In genomic region chr2:71805120-71805519, GRCm38 (mm10) we compare ENCODE assay signal across 19 mouse cellular contexts. TPM values are rescaled to one million over a fixed set of nuclear protein-coding genes. Genes with fewer than 3 reads are reported as not detected.
A peak's percentile ranks its signal among the peaks of the same experiment; 100 is the strongest.
DNase-seq lines count a peak whose midpoint lies in the region; ATAC-seq and TF ChIP-seq lines count a peak whose summit lies in the region.
"Had no signal": no experiment of that assay in that cellular context is flagged by ENCODE, and none has a peak within 500 bp of the region (broad histone marks: within the 10 kb centered on the region; RNA-seq: fewer than 3 reads in every experiment).

No protein-coding gene starts in this region.

- no peak for TF ChIP-seq CTCF in ES-Bruce4 (IDR thresholded peaks at IDR 0.05; ENCODE audit: low read depth, low read length)

- no peak for ATAC-seq in kidney, embryonic 15.5 days (replicated peaks; ENCODE audit: low FRiP score)
- no peak for ATAC-seq in kidney, embryonic 14.5 days (ENCODE audit: low FRiP score, low TSS enrichment)
- ATAC-seq: forebrain, postnatal 0 days; hindbrain, postnatal 0 days had no signal

- H3K27ac ChIP-seq in kidney, embryonic 15.5 days, result peak overlapping the region; percentile 42
- H3K27ac ChIP-seq in kidney, embryonic 14.5 days (ENCODE audit: low read depth, low read length), result no peak overlapping the region
- H3K27ac ChIP-seq in ES-Bruce4 (ENCODE audit: insufficient read depth, low read length) (peak overlapping the region; percentile 83), ES-E14 (ENCODE audit: insufficient read depth, low read depth, low read length, poor library complexity, severe bottlenecking) (peak overlapping the region; percentile 73; the same call in 1 of the 2 replicates)
- H3K27ac ChIP-seq: forebrain, embryonic 10.5 days; heart, adult 2 months; hindbrain, postnatal 0 days; limb, embryonic 15.5 days; liver, embryonic 15.5 days; neural tube, embryonic 13.5 days had no signal

- WGBS in kidney, embryonic 15.5 days, result 79% methylated on average over 7 of the region's 7 CpGs
- 81% methylated on average over 7 of the region's 7 CpGs for WGBS in kidney, embryonic 14.5 days

- TF ChIP-seq POLR2A in ES-Bruce4 (IDR thresholded peaks at IDR 0.05; ENCODE audit: insufficient read depth, low read length), result no peak

- H3K36me3 ChIP-seq in kidney, embryonic 15.5 days, result peaks cover 4% of the 10 kb centered on the region; the same call in 1 of the 2 replicates
- no peaks in the 10 kb centered on the region for H3K36me3 ChIP-seq in kidney, embryonic 14.5 days (ENCODE audit: control insufficient read depth, insufficient read depth, low read length)
- H3K36me3 ChIP-seq in ES-Bruce4 (ENCODE audit: control insufficient read depth, insufficient read depth, low read length, poor library complexity, severe bottlenecking) (no peaks in the 10 kb centered on the region), ES-E14 (ENCODE audit: control insufficient read depth, insufficient read depth, low read length, poor library complexity, severe bottlenecking) (no peaks in the 10 kb centered on the region; the same call in 1 of the 2 replicates)
- H3K36me3 ChIP-seq: limb, embryonic 15.5 days; liver, embryonic 15.5 days; neural tube, embryonic 13.5 days had no signal

- in situ Hi-C loops in ES-E14 (cut with MboI; ENCODE audit: low sequenced_read_pairs in 2 of 2, unreplicated experiment in 2 of 2), result no loop called here

- peaks cover 50% of the 10 kb centered on the region for H3K4me1 ChIP-seq in kidney, embryonic 15.5 days
- peaks cover 6% of the 10 kb centered on the region; the same call in 1 of the 2 replicates for H3K4me1 ChIP-seq in kidney, embryonic 14.5 days (ENCODE audit: control insufficient read depth, insufficient read depth, low read length)
- H3K4me1 ChIP-seq in ES-Bruce4 (ENCODE audit: control insufficient read depth, insufficient read depth, low read length) (peaks cover 14% of the 10 kb centered on the region), ES-E14 (ENCODE audit: control insufficient read depth in 2 of 2, insufficient read depth in 2 of 2, low read length in 2 of 2, poor library complexity in 1 of 2) (peaks cover 20 to 30% of the 10 kb centered on the region in 2 experiments)

- H3K4me2 ChIP-seq in kidney, embryonic 15.5 days, result no peak overlapping the region
- H3K4me2 ChIP-seq in kidney, embryonic 14.5 days (replicated peaks; ENCODE audit: low read depth, low read length), result no peak overlapping the region
- H3K4me2 ChIP-seq: limb, embryonic 15.5 days; liver, embryonic 15.5 days; neural tube, embryonic 13.5 days had no signal

- H3K9me3 ChIP-seq in kidney, embryonic 15.5 days (replicated peaks), result no peaks in the 10 kb centered on the region
- no peaks in the 10 kb centered on the region for H3K9me3 ChIP-seq in kidney, embryonic 14.5 days (ENCODE audit: control insufficient read depth, low read length)
- H3K9me3 ChIP-seq in ES-Bruce4 (replicated peaks; ENCODE audit: control insufficient read depth, insufficient read depth, low read length, poor library complexity, severe bottlenecking) (no peaks in the 10 kb centered on the region), ES-E14 (ENCODE audit: control insufficient read depth, insufficient read depth, low read depth, low read length) (no peaks in the 10 kb centered on the region)
- H3K9me3 ChIP-seq: forebrain, embryonic 10.5 days; limb, embryonic 15.5 days; liver, embryonic 15.5 days; neural tube, embryonic 13.5 days had no signal

- H3K27me3 ChIP-seq in kidney, embryonic 15.5 days, result no peaks in the 10 kb centered on the region
- H3K27me3 ChIP-seq in kidney, embryonic 14.5 days (ENCODE audit: control insufficient read depth, insufficient read depth, low read length), result no peaks in the 10 kb centered on the region
- H3K27me3 ChIP-seq in ES-Bruce4 (ENCODE audit: control insufficient read depth, insufficient read depth, low read length, poor library complexity, severe bottlenecking), result no peaks in the 10 kb centered on the region
- H3K27me3 ChIP-seq: limb, embryonic 15.5 days; liver, embryonic 15.5 days; neural tube, embryonic 13.5 days had no signal

- DNase-seq in ES-E14 (ENCODE audit: low read depth, low spot score), result no peak
- peak; percentile 54 to 66 for DNase-seq in kidney, postnatal 36 days
- no peak for DNase-seq in frontal cortex, adult 2 months (ENCODE audit: extremely low spot score in 1 of 2, low spot score in 1 of 2)
- no peak for DNase-seq in adrenal gland, postnatal 36 days
- DNase-seq in ovary, postnatal 36 days (ENCODE audit: low spot score), result no peak
- DNase-seq: cerebellum, adult 2 months; forebrain, postnatal 0 days; heart, adult 2 months; layer of hippocampus, postnatal 36 days; midbrain, embryonic 14.5 days; thymus, postnatal 14 days had no signal

- no peak overlapping the region for H3K4me3 ChIP-seq in kidney, embryonic 15.5 days (replicated peaks)
- no peak overlapping the region for H3K4me3 ChIP-seq in kidney, embryonic 14.5 days (ENCODE audit: low read length)
- no peak overlapping the region for H3K4me3 ChIP-seq in ES-Bruce4 (ENCODE audit: low read depth, low read length)
- H3K4me3 ChIP-seq in ES-E14 (ENCODE audit: insufficient read depth in 1 of 2, low read depth in 1 of 2, low read length in 2 of 2, poor library complexity in 1 of 2, severe bottlenecking in 1 of 2), result no peak overlapping the region
- H3K4me3 ChIP-seq: forebrain, embryonic 10.5 days; heart, adult 2 months; limb, embryonic 15.5 days; liver, embryonic 15.5 days; neural tube, embryonic 13.5 days had no signal

- no peak for TF ChIP-seq EP300 in ES-Bruce4 (IDR thresholded peaks at IDR 0.05; ENCODE audit: insufficient read depth, low read depth, low read length)

- no peak overlapping the region for H3K9ac ChIP-seq in kidney, embryonic 15.5 days
- no peak overlapping the region for H3K9ac ChIP-seq in kidney, embryonic 14.5 days (ENCODE audit: low read depth, low read length)
- peak overlapping the region; percentile 48 for H3K9ac ChIP-seq in ES-Bruce4 (ENCODE audit: low read depth, poor library complexity, severe bottlenecking)
- H3K9ac ChIP-seq in ES-E14 (ENCODE audit: insufficient read depth, low read depth, low read length, poor library complexity, severe bottlenecking), result no peak overlapping the region; the same call in 1 of the 2 replicates
- H3K9ac ChIP-seq: forebrain, postnatal 0 days; limb, embryonic 15.5 days; liver, embryonic 15.5 days; neural tube, embryonic 13.5 days had no signal

TF ChIP-seq in ES-E14, 5 proteins besides CTCF, POLR2A, EP300 and RAD21:
- TF ChIP-seq CHD2 (IDR thresholded peaks at IDR 0.05; ENCODE audit: low read depth, low read length), result no peak; the same call in 1 of the 2 replicates
- TF ChIP-seq ZNF384 (IDR thresholded peaks at IDR 0.05; ENCODE audit: low read depth, low read length), result no peak
- TF ChIP-seq ZC3H11A (IDR thresholded peaks at IDR 0.05; ENCODE audit: borderline replicate concordance, low read depth, low read length), result no peak
TF ChIP-seq in ES-E14: peak in this region for 0.

RNA-seq across cellular contexts. Expression of gene Itga6, which starts 59.7 kb away (rescaled TPM):
- polyA plus RNA-seq in kidney, embryonic 15.5 days (2015; fragmentation: Nextera tagmentation; extraction: Ambion mirVana), result 69.9 and 74.6 TPM in 2 replicates
- polyA plus RNA-seq in kidney, embryonic 14.5 days (2014; fragmentation: Nextera tagmentation; extraction: Ambion mirVana), result 65.6 and 95.8 TPM in 2 replicates
- polyA plus RNA-seq in ES-Bruce4 (2011; ENCODE audit: insufficient read depth, insufficient read length, low read depth, missing spikeins), result 143 and 151 TPM in 2 replicates
- 169 and 217 TPM in 2 replicates for total RNA-seq in ES-E14 (2012; rRNA removed)
- polyA plus RNA-seq in frontal cortex, adult 2 months (2012; rRNA removed), result 28.1 and 32.4 TPM in 2 replicates
- 100 to 1,000 TPM; 156 to 185 TPM for total RNA-seq in adrenal gland, postnatal 36 days (2021)

Comparison
In these comparisons a context has a peak if more than half of its experiments do, and no peak if none do; other contexts are left out.
1. DNase-seq: peak in kidney, postnatal 36 days (2 of 2); none in ES-E14 (single experiment), frontal cortex, adult 2 months (0 of 2), adrenal gland, postnatal 36 days (0 of 2) and ovary, postnatal 36 days (single experiment).